Comparison of ENCODE assay signal across 8 mouse cellular contexts in the genomic region with DNA sequence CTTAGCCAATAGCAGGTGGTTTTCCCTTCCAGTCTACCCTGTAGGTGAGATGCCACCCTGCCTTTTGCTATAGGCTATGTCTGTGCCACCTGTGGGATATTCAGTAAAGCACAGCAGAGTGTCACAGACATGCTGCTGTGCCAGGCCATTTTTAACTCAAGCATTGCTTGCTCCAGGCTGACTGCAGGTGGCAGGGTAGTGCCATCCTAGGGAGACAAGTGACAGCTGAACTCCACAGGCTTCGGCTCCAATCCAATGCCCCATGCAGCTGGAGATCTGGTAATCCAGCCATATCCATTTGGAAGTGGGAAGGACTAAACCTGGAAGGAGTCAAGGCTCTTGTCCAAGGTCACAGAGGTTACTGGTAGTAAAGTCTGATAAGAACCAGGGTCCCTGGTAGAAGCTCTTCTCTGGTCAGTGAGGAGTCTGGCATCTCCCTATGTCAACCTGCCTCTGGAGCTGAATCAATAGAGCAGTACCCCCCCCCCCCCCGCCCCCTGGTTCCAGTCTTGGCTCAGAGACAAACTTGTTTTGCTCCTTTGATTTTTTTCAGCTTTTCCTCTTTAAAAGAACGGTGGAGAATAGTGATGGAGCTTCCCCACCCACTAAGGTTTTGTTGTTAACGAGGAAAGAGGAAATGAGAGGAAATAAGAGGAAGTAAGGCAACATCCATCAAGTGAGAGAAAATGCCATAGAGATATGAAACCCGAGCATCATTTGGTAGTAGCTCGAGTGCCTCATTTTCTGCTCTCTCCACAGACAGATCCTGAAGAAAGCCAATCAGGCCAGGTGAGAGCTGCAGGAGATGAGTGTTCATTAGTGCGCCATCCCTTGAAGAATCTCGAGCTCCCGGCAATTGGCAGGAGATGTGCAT.
DNase-seq lines count a peak whose midpoint lies in the region; ATAC-seq and TF ChIP-seq lines count a peak whose summit lies in the region.

No protein-coding gene starts in this region.

- WGBS in heart, embryonic 16.5 days = 51% methylated on average over 9 of the region's 9 CpGs
- 71% methylated on average over 9 of the region's 9 CpGs for WGBS in midbrain, embryonic 16.5 days

- POLR2A ChIA-PET in Patski (lab: Charles Lee) = interaction anchor here (0.6 kb wide), 1 partner anchor 35 kb away, joined by 4 read pairs; no protein-coding TSS in a partner anchor

- H3K9me3 ChIP-seq in heart, embryonic 16.5 days (replicated peaks; ENCODE audit: control insufficient read depth, low read length) = no peaks in the 10 kb centered on the region
- no peaks in the 10 kb centered on the region for H3K9me3 ChIP-seq in midbrain, embryonic 16.5 days (replicated peaks; ENCODE audit: control insufficient read depth, low read length, poor library complexity, severe bottlenecking)

- ATAC-seq in Patski = peak; percentile 65
- peak; percentile 41; the same call in 1 of the 2 replicates for ATAC-seq in heart, embryonic 16.5 days (replicated peaks; ENCODE audit: extremely low read depth, insufficient read depth, low FRiP score)
- peak; percentile 81 for ATAC-seq in midbrain, embryonic 16.5 days

- peak; percentile 64 for DNase-seq in layer of hippocampus, adult 11-12 months (ENCODE audit: low spot score)
- no peak for DNase-seq in layer of hippocampus, adult 9-10 months (ENCODE audit: low spot score)
- DNase-seq in Patski (ENCODE audit: low read depth, low spot score) = no peak
- peak; percentile 85 to 89 for DNase-seq in cerebellum, postnatal 25 days
- peak; percentile 60 to 70 for DNase-seq in layer of hippocampus, adult 2 months (ENCODE audit: low spot score in 2 of 2)
- DNase-seq in thymus, postnatal 36 days = peak; percentile 7 to 8

- CTCF ChIA-PET in Patski (lab: Charles Lee) = interaction anchor here (0.7 to 2.5 kb wide), 9 partner anchors 14 to 556 kb away, joined by 3 to 7 read pairs (median 3); no protein-coding TSS in a partner anchor

- peak; percentile 95 for TF ChIP-seq CTCF in Patski (IDR thresholded peaks at IDR 0.05)
- peak; percentile 89 for TF ChIP-seq CTCF in layer of hippocampus, adult 2 months (conservative IDR thresholded peaks at IDR 0.05)

- H3K36me3 ChIP-seq in heart, embryonic 16.5 days (ENCODE audit: control insufficient read depth, insufficient read depth) = no peaks in the 10 kb centered on the region
- no peaks in the 10 kb centered on the region for H3K36me3 ChIP-seq in midbrain, embryonic 16.5 days (ENCODE audit: control insufficient read depth, insufficient read depth, low read length)

- in situ Hi-C loops in Patski (cut with MboI; ENCODE audit: low pct_unique_long_range_greater_than_20kb) = loop anchor here (5.0 to 25.0 kb wide), 4 partner anchors 276 to 821 kb away; a partner anchor contains a TSS

- no peak overlapping the region for H3K9ac ChIP-seq in heart, embryonic 16.5 days (ENCODE audit: low read length)
- H3K9ac ChIP-seq in midbrain, embryonic 16.5 days (ENCODE audit: low read depth, low read length) = no peak overlapping the region

- H3K4me3 ChIP-seq in heart, embryonic 16.5 days (ENCODE audit: low read length) = no peak overlapping the region
- H3K4me3 ChIP-seq in layer of hippocampus, adult 2 months = no peak overlapping the region
- no peak overlapping the region for H3K4me3 ChIP-seq in midbrain, embryonic 16.5 days (ENCODE audit: low read depth, low read length)

- peaks cover 2% of the 10 kb centered on the region; the same call in 1 of the 2 replicates for H3K4me1 ChIP-seq in heart, embryonic 16.5 days (ENCODE audit: control insufficient read depth, insufficient read depth, low read length)
- peaks cover 9% of the 10 kb centered on the region; the same call in 1 of the 2 replicates for H3K4me1 ChIP-seq in midbrain, embryonic 16.5 days (ENCODE audit: control insufficient read depth, insufficient read depth, low read length)

- no peaks in the 10 kb centered on the region for H3K27me3 ChIP-seq in Patski
- no peaks in the 10 kb centered on the region for H3K27me3 ChIP-seq in heart, embryonic 16.5 days (ENCODE audit: control insufficient read depth, insufficient read depth, low read length)
- no peaks in the 10 kb centered on the region for H3K27me3 ChIP-seq in midbrain, embryonic 16.5 days (ENCODE audit: control insufficient read depth, insufficient read depth, low read depth, low read length)

- H3K27ac ChIP-seq in heart, embryonic 16.5 days (ENCODE audit: low read length) = no peak overlapping the region
- no peak overlapping the region for H3K27ac ChIP-seq in layer of hippocampus, adult 2 months
- H3K27ac ChIP-seq in midbrain, embryonic 16.5 days (ENCODE audit: low read length) = no peak overlapping the region

- no peak overlapping the region for H3K4me2 ChIP-seq in heart, embryonic 16.5 days (ENCODE audit: low read depth, low read length)
- no peak overlapping the region for H3K4me2 ChIP-seq in midbrain, embryonic 16.5 days (ENCODE audit: low read length)

Comparison
In these comparisons a context has a peak if more than half of its experiments do, and no peak if none do; other contexts are left out.
1. DNase-seq: peak in layer of hippocampus, adult 11-12 months (single experiment), cerebellum, postnatal 25 days (2 of 2), layer of hippocampus, adult 2 months (2 of 2) and thymus, postnatal 36 days (2 of 2); none in layer of hippocampus, adult 9-10 months (single experiment) and Patski (single experiment).
2. Peak in every context shown above with its lines, with median percentiles within 50 percentile points of each other: ATAC-seq.